Mouse (Mus musculus) stomach, postnatal 0 days (tissue): ENCODE measurements at regions not wholly inside any gene's neighbourhood (a gene's known extent, or its start where the extent isn't known, plus 50 kb on each side); places are given as distances from the start of the nearest gene placed in this dataset.

ENCODE experiments used
- CTCF ChIP-seq: IDR thresholded peaks from 2 replicates; pipeline ENCODE4 v1.5.1; 2016; ENCODE audit warnings: antibody characterized with exemption, low read depth, mild to moderate bottlenecking, moderate library complexity
- EP300 ChIP-seq: optimal IDR thresholded peaks from 2 replicates; pipeline ENCODE3; 2016; ENCODE audit warnings: antibody characterized with exemption

GRCm38 (mm10) chr17:27331630-27332029, 127.4 kb upstream of the Lemd2 start:
- TF ChIP-seq CTCF (no peak), EP300 (no peak)
